Mouse (Mus musculus) gastrocnemius, postnatal 4 days (tissue): ENCODE results near the gene Pum1. TPM values are rescaled to one million over a fixed set of nuclear protein-coding genes. Genes with fewer than 3 reads are reported as not detected.
A peak's percentile ranks its signal among the peaks of the same experiment; 100 is the strongest.
"Not testable (repeated sequence)": the region's sequence is repeated elsewhere in the genome, so short reads cannot be mapped to it uniquely, and the experiment has no call there.

Source experiments
- DNase-seq, 2 experiments: peaks; one replicate each; pipeline ENCODE4 v3.0.0; 2021 to 2022; ENCODE audit warnings: low spot score in 2 of 2, mixed read lengths in 2 of 2
- long read RNA-seq, 2 experiments: library from polyadenylated mRNA; stranded (forward); transcript quantifications; one replicate each; pipeline ENCODE4 v2.0.0; 2021
- total RNA-seq, 2 experiments: library from RNA; stranded (reverse); gene quantifications; 2 replicates each; pipeline ENCODE4 v1.2.3; 2021

The Pum1 gene
- total RNA-seq: 10 to 100 TPM; 65.5 to 73.9 TPM
- long read RNA-seq, experiment 1, full-length matches to known transcripts: 5 of 32 reads
- long read RNA-seq, experiment 1, partial matches to known transcripts: 11 of 32 reads
- long read RNA-seq, experiment 1, other reads (novel, unspliced or antisense): 16 of 32 reads
- long read RNA-seq, experiment 2, full-length matches to known transcripts: 7 of 34 reads
- long read RNA-seq, experiment 2, partial matches to known transcripts: 7 of 34 reads
- long read RNA-seq, experiment 2, other reads (novel, unspliced or antisense): 20 of 34 reads

GRCm38 (mm10) chr4:130662979-130663725 is at the start of gene Pum1:
Pum1 (plus strand) TSS chr4:130663321.
- DNase-seq: peak; percentile 67 to 90

- peak in 1 of 2 experiments; percentile 18 for DNase-seq
These were observed 33.7 kb upstream of the Pum1 start for GRCm38 (mm10) chr4:130629391-130629790.

GRCm38 (mm10) chr4:130630232-130630847 is 32.8 kb upstream of the Pum1 start:
- DNase-seq: no peak

- DNase-seq: not testable (repeated sequence)
These were observed 28.0 kb upstream of the Pum1 start for GRCm38 (mm10) chr4:130635076-130635475.

GRCm38 (mm10) chr4:130636761-130637160 is 26.4 kb upstream of the Pum1 start:
- no peak for DNase-seq

GRCm38 (mm10) chr4:130637488-130638422 is 25.4 kb upstream of the Pum1 start:
- no peak for DNase-seq

- no peak for DNase-seq
These were observed 22.9 kb upstream of the Pum1 start for GRCm38 (mm10) chr4:130640031-130640717.

- no peak for DNase-seq
These were observed 20.7 kb upstream of the Pum1 start for GRCm38 (mm10) chr4:130642468-130642867.

- DNase-seq: no peak
These were observed 17.7 kb upstream of the Pum1 start for GRCm38 (mm10) chr4:130645426-130645825.

GRCm38 (mm10) chr4:130651286-130651685 is 11.8 kb upstream of the Pum1 start:
- no peak for DNase-seq

- no peak for DNase-seq
These were observed 10.6 kb upstream of the Pum1 start for GRCm38 (mm10) chr4:130652546-130652945.

GRCm38 (mm10) chr4:130657820-130658565 is 5.1 kb upstream of the Pum1 start:
- no peak for DNase-seq

GRCm38 (mm10) chr4:130659470-130659869 is 3.7 kb upstream of the Pum1 start:
- DNase-seq: no peak

GRCm38 (mm10) chr4:130660106-130660505 is 3.0 kb upstream of the Pum1 start:
- no peak for DNase-seq

GRCm38 (mm10) chr4:130661151-130661550 is 2.0 kb upstream of the Pum1 start:
- no peak for DNase-seq

GRCm38 (mm10) chr4:130662305-130662704 is 816 bp upstream of the Pum1 start:
- not testable (repeated sequence) for DNase-seq

- DNase-seq: peak; percentile 27 to 50
These were observed 785 bp downstream of the Pum1 start for GRCm38 (mm10) chr4:130663810-130664401.

GRCm38 (mm10) chr4:130664414-130665029 is 1.4 kb downstream of the Pum1 start:
- no peak for DNase-seq

GRCm38 (mm10) chr4:130665176-130665575 is 2.1 kb downstream of the Pum1 start:
- DNase-seq: no peak
